Mouse (Mus musculus): Measurements from ENCODE around the gene Anp32b.

DNA sequence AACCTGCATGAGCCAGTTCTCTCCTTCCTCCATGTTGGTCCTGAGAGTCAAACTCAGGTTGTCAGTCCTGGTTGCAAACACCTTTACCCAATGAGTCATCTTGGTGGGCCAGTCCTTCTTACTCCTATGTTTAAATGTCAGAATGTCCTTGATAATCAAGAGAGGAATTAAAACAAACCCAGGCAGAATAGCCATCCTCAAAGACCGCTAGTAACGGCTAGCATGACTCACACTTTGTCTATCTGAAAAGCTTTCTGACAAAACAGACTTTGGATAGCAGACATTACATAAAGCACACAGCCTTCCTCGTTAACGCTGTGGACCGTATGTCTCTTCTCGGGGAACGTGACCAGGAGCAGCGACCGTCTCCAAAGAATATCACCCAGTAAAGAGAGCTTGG lies 31.9 kb upstream of the Anp32b start:
- TF ChIP-seq CTCF (IDR thresholded peaks at IDR 0.05 in 2 of 3, conservative IDR thresholded peaks at IDR 0.05 in 1 of 3; ENCODE audit: control insufficient read depth in 1 of 3, insufficient read depth in 1 of 3, low read depth in 2 of 3, low read length in 3 of 3, poor library complexity in 1 of 3, severe bottlenecking in 1 of 3) (no peak), POLR2A (IDR thresholded peaks at IDR 0.05; ENCODE audit: control insufficient read depth in 1 of 2, insufficient read depth in 1 of 2, low read depth in 1 of 2, low read length in 2 of 2, poor library complexity in 1 of 2) (no peak), EP300 (IDR thresholded peaks at IDR 0.05; ENCODE audit: low read depth in 1 of 2, low read length in 2 of 2) (no peak), MAX (IDR thresholded peaks at IDR 0.05; ENCODE audit: low read length) (no peak), HCFC1 (IDR thresholded peaks at IDR 0.05; ENCODE audit: low read depth, low read length) (no peak), GABPA (IDR thresholded peaks at IDR 0.05; ENCODE audit: low read depth, low read length) (no peak), JUND (IDR thresholded peaks at IDR 0.05; ENCODE audit: low read depth, low read length) (no peak), ZNF384 (IDR thresholded peaks at IDR 0.05; ENCODE audit: low read depth, low read length) (no peak)
